Mouse (Mus musculus): ENCODE measurements around the gene Vwa7. TPM values are rescaled to one million over a fixed set of nuclear protein-coding genes. Genes with fewer than 3 reads are reported as not detected.
"Not testable (repeated sequence)": the region's sequence is repeated elsewhere in the genome, so short reads cannot be mapped to it uniquely, and the experiment has no call there.

Gene Vwa7
- polyA plus RNA-seq, 1 experiment from 2014 or later: 0.16 TPM

DNA sequence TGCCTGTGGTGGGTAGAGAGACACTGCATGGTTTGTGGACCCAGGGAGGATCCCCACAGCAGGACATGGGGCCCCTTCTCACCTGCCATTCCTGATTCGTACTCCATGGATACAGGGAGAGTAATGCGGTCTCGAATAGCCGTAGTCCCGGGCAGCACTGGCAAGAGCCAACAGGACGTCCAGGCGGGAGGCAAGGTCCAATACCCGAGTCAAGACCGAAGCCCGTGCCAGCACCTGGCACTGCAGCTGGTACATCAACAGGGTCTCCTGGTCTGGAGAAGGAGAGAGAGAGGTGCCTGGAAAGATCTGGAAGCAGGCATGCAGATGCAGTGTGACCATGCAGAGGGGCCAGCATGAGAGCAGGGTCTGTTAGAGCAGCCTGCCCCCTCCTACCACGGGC lies 14.9 kb downstream of the Vwa7 start:
- H3K4me2 ChIP-seq: no peak overlapping the region
- H3K36me3 ChIP-seq (ENCODE audit: control insufficient read depth, insufficient read depth, low read length): no peaks in the 10 kb centered on the region
- no peaks in the 10 kb centered on the region for H3K27me3 ChIP-seq (replicated peaks; ENCODE audit: control insufficient read depth, insufficient read depth, low read length)
- H3K9me3 ChIP-seq (ENCODE audit: control insufficient read depth, low read length): no peaks in the 10 kb centered on the region
- no peak overlapping the region for H3K9ac ChIP-seq (ENCODE audit: low read depth, low read length)
- H3K4me3 ChIP-seq (ENCODE audit: low read depth, low read length): no peak overlapping the region
- ATAC-seq (replicated peaks; ENCODE audit: low FRiP score) (no peak), DNase-seq (ENCODE audit: low spot score) (no peak)
- H3K4me1 ChIP-seq (replicated peaks; ENCODE audit: control insufficient read depth, insufficient read depth, low read length): peaks cover 28% of the 10 kb centered on the region
- H3K27ac ChIP-seq (ENCODE audit: low read depth, low read length): no peak overlapping the region
- 91% methylated on average over 11 of the region's 11 CpGs for WGBS

DNA sequence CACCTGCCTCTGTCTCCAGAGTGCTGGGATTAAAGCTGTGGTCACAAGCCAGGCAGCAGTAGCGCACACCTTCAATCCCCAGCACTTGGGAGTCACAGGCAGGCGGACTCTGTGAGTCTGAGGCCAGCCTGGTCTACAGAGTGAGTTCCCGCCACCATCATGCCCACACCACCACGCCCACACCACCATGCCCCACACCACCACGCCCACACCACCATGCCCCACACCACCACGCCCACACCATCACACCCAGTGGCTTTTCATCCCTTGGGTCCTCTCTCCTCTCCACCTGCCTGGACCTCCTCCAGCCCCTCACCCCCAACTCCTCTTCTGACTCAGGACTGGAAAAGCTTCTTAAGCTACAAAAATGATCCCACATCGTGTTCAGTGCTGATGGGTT lies 15.5 kb downstream of the Vwa7 start:
- H3K9ac ChIP-seq (ENCODE audit: low read depth, low read length): no peak overlapping the region

DNA sequence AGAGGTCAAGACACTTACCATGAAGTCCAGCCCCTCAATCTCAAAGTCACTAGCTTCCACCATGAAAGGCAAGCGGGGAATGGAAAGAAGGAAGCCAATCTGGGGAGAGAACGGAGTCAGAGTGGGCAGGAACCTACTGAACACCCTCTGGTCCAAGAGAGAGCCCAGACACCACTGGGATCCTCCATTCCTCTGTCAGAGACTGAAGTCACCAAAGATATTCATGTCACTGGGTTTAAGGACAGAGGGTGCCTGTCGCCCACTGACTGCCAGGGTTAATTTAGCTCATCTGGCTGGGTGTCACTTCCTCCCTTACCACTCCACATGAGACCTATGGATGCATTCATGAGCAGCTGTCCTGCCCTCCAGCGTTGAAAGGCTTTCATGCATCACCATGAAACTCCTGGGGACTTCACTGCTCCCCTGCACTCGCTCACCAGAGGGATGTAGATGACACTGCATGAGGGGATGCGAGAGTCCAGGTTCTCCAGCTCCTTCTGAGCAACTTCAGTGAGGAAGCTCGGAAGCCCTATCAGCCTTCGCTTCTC lies 16.0 kb downstream of the Vwa7 start:
- no peak overlapping the region for H3K4me3 ChIP-seq (ENCODE audit: low read depth, low read length)
- peaks cover 21% of the 10 kb centered on the region for H3K4me1 ChIP-seq (replicated peaks; ENCODE audit: control insufficient read depth, insufficient read depth, low read length)
- no peaks in the 10 kb centered on the region for H3K27me3 ChIP-seq (replicated peaks; ENCODE audit: control insufficient read depth, insufficient read depth, low read length)
- no peak overlapping the region for H3K9ac ChIP-seq (ENCODE audit: low read depth, low read length)
- no peak overlapping the region for H3K27ac ChIP-seq (ENCODE audit: low read depth, low read length)
- H3K36me3 ChIP-seq (ENCODE audit: control insufficient read depth, insufficient read depth, low read length): no peaks in the 10 kb centered on the region
- H3K4me2 ChIP-seq: no peak overlapping the region
- no peaks in the 10 kb centered on the region for H3K9me3 ChIP-seq (ENCODE audit: control insufficient read depth, low read length)
- no peak for DNase-seq (ENCODE audit: low spot score)
- ATAC-seq (replicated peaks; ENCODE audit: low FRiP score): no peak
- WGBS: 70% methylated on average over 8 of the region's 8 CpGs

More for the DNA sequence above, 15.5 kb downstream of the Vwa7 start:
- Histone ChIP-seq H3K4me3 (ENCODE audit: low read depth, low read length) (no peak overlapping the region), H3K27ac (ENCODE audit: low read depth, low read length) (no peak overlapping the region), H3K27me3 (replicated peaks; ENCODE audit: control insufficient read depth, insufficient read depth, low read length) (no peaks in the 10 kb centered on the region), H3K4me2 (no peak overlapping the region), H3K4me1 (replicated peaks; ENCODE audit: control insufficient read depth, insufficient read depth, low read length) (peaks cover 24% of the 10 kb centered on the region), H3K9me3 (ENCODE audit: control insufficient read depth, low read length) (no peaks in the 10 kb centered on the region), H3K36me3 (ENCODE audit: control insufficient read depth, insufficient read depth, low read length) (no peaks in the 10 kb centered on the region)
- ATAC-seq (replicated peaks; ENCODE audit: low FRiP score): no peak; the same call in 1 of the 2 replicates
- 74% methylated on average over 7 of the region's 7 CpGs for WGBS
- no peak for DNase-seq (ENCODE audit: low spot score)

DNA sequence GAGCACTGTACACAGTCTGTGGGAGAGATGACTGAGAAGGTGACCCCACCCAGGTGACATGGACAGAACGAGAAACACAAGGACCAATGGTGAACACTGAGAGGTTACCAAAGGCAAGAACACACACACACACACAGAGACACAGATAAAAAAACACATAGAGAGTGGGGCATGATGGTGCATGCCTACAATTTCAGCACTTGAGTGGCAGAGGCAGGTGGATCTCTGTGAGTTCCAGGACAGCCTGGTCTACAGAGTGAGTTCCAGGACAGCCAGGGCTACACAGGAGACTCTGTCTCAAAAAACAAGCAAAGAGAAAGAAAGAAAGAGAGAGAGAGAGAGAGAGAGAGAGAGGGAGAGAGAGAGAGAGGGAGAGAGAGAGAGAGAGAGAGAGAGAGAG lies 17.3 kb downstream of the Vwa7 start:
- H3K4me3 ChIP-seq (ENCODE audit: low read depth, low read length); H3K36me3 ChIP-seq (ENCODE audit: control insufficient read depth, insufficient read depth, low read length); H3K9ac ChIP-seq (ENCODE audit: low read depth, low read length); ATAC-seq (replicated peaks; ENCODE audit: low FRiP score); H3K27ac ChIP-seq (ENCODE audit: low read depth, low read length); H3K27me3 ChIP-seq (replicated peaks; ENCODE audit: control insufficient read depth, insufficient read depth, low read length); DNase-seq (ENCODE audit: low spot score); H3K4me2 ChIP-seq; H3K9me3 ChIP-seq (ENCODE audit: control insufficient read depth, low read length): not testable (repeated sequence)
- WGBS: 71% methylated on average over 1 of the region's 1 CpGs
- peaks cover 11% of the 10 kb centered on the region for H3K4me1 ChIP-seq (replicated peaks; ENCODE audit: control insufficient read depth, insufficient read depth, low read length)

DNA sequence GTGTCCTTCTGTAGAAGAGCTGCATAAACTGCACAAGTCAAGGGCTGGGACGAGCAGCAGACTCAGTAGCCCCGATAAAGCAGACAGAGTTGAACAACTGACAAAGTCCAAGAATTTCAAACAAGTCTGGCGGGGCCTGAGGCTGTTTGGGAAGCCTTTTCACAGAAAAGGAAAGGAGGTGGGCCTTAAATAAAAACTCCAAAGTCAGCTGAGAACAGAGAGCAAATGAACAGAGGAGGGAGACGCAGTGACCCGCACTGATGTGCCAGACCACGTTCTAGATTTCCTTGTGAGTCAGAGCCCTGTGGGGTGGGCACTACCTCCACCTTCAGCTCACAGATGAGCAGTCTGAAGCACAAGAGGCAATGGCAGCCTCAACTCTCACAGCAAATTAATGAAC lies 18.5 kb downstream of the Vwa7 start:
- no peaks in the 10 kb centered on the region for H3K27me3 ChIP-seq (replicated peaks; ENCODE audit: control insufficient read depth, insufficient read depth, low read length)
- DNase-seq (ENCODE audit: low spot score): no peak

DNA sequence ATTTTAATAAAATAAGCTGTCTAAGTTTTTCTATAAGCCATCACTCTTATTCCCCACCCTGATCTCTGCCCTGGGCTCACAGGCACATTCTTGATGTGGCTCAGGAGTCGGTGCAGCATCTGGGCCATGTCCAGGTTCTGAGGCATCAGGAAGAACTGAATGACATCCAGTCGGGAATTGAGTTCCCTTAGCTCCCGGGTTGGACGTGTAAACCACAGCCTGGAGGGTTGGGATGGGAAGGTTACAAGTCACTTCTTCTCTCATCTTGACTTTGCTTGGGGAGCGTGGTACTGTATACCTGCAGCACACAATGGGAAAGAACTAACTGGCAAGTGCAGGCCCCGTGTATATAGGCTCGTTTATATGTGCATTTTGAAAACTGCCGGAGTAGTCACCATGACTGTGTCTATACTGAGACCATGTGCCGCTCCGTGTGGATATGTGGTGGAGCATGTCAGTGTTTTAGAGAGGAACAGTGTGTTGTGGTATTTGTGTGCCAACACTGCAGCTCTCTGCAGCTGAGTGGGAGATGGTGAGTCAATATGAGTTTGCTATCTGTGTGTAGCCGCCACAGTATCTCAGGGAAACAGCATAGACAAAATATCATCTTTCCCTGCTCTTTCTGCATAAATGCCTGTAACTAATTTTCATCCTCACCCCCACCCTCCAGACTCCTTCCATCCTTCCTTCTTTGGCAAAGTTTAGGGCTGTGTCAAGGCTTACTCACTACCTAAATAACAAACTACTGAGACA lies 22.9 kb downstream of the Vwa7 start:
- DNase-seq (ENCODE audit: low spot score): no peak

More for the DNA sequence above, 18.5 kb downstream of the Vwa7 start:
- Histone ChIP-seq H3K4me2 (no peak overlapping the region), H3K9me3 (ENCODE audit: control insufficient read depth, low read length) (no peaks in the 10 kb centered on the region), H3K36me3 (ENCODE audit: control insufficient read depth, insufficient read depth, low read length) (no peaks in the 10 kb centered on the region), H3K9ac (ENCODE audit: low read depth, low read length) (no peak overlapping the region), H3K27ac (ENCODE audit: low read depth, low read length) (no peak overlapping the region; the same call in 1 of the 2 replicates), H3K4me1 (replicated peaks; ENCODE audit: control insufficient read depth, insufficient read depth, low read length) (peaks cover 5% of the 10 kb centered on the region), H3K4me3 (ENCODE audit: low read depth, low read length) (no peak overlapping the region)
- 68% methylated on average over 6 of the region's 6 CpGs for WGBS
- ATAC-seq (replicated peaks; ENCODE audit: low FRiP score): no peak

DNA sequence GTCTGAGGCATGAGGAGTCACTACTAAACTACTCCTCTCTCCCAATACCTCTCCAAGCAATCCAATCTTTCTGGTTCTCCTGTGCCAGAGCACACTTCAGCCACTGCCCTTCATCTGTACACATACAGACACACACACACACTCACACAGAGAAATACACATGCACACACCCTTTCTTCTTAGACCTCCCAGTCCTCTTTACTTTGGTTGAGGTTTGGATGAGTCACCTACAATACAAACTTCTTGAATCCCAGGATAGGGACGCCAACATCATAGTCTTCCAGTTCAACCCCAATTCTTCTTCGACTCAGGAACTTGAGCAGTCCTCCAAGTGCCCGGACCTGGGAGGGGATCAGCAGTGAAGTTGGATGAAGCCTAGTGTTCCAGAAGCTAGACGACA lies 27.4 kb downstream of the Vwa7 start:
- Histone ChIP-seq H3K36me3 (ENCODE audit: control insufficient read depth, insufficient read depth, low read length) (no peaks in the 10 kb centered on the region), H3K4me2 (peak overlapping the region; percentile 11; the same call in 1 of the 2 replicates), H3K9ac (ENCODE audit: low read depth, low read length) (no peak overlapping the region), H3K4me1 (replicated peaks; ENCODE audit: control insufficient read depth, insufficient read depth, low read length) (peaks cover 51% of the 10 kb centered on the region), H3K4me3 (ENCODE audit: low read depth, low read length) (no peak overlapping the region), H3K9me3 (ENCODE audit: control insufficient read depth, low read length) (no peaks in the 10 kb centered on the region), H3K27ac (ENCODE audit: low read depth, low read length) (peak overlapping the region; percentile 58; the same call in 1 of the 2 replicates), H3K27me3 (replicated peaks; ENCODE audit: control insufficient read depth, insufficient read depth, low read length) (no peaks in the 10 kb centered on the region)
- DNase-seq (ENCODE audit: low spot score): no peak
- WGBS: 83% methylated on average over 4 of the region's 4 CpGs
- no peak for ATAC-seq (replicated peaks; ENCODE audit: low FRiP score)

More for the DNA sequence above, 22.9 kb downstream of the Vwa7 start:
- 81% methylated on average over 11 of the region's 11 CpGs for WGBS
- Histone ChIP-seq H3K9ac (ENCODE audit: low read depth, low read length) (no peak overlapping the region), H3K27me3 (replicated peaks; ENCODE audit: control insufficient read depth, insufficient read depth, low read length) (no peaks in the 10 kb centered on the region), H3K27ac (ENCODE audit: low read depth, low read length) (no peak overlapping the region), H3K9me3 (ENCODE audit: control insufficient read depth, low read length) (no peaks in the 10 kb centered on the region), H3K4me2 (no peak overlapping the region), H3K36me3 (ENCODE audit: control insufficient read depth, insufficient read depth, low read length) (no peaks in the 10 kb centered on the region), H3K4me3 (ENCODE audit: low read depth, low read length) (no peak overlapping the region), H3K4me1 (replicated peaks; ENCODE audit: control insufficient read depth, insufficient read depth, low read length) (peaks cover 18% of the 10 kb centered on the region)
- ATAC-seq (replicated peaks; ENCODE audit: low FRiP score): no peak

DNA sequence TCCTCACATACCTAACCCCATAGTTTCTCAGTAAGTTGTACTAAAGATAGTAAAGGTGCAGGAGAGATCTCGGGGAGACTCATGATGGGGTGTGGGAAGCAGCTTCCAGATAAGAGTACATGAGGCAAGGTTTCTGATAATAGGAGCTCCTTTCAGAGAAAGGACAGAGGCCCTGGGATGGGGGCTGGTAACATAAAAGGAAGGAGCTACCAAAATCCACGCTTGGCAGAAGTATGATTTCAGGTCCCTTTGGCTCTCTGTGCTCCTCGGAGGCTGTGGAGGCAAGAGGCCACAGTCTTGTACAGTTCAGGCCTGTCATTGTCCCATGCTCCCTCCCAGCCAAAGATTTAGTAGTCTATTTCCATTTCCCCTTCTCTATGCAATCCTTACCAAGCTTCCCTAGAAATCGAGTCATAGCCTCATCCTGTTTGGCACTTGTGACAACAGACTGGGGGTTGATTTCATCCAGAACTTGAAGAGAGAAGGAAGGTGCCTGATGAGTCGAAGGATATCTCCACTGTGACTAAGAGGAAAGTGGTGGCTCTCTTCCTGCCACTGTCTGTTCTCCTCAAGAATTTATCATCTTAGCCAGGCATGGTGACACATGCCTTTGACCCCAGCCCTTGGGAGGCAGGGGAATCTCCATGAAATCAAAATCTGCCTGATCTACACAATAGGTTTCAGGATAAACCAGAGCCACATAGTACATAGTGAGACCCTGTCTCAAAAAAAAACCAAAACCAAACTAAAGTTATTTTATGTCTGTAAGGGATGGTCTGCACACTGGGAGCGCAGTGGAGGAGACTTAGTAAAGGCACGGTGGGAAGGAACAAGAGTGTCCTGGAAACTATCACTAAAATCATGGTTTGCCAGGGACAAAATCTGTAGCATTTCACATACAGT lies 28.8 kb downstream of the Vwa7 start:
- 41% methylated on average over 7 of the region's 7 CpGs for WGBS
- peak overlapping the region; percentile 96 for H3K27ac ChIP-seq (ENCODE audit: low read depth, low read length)
- DNase-seq (ENCODE audit: low spot score) (no peak), ATAC-seq (replicated peaks; ENCODE audit: low FRiP score) (peak; percentile 38)
- peak overlapping the region; percentile 93 for H3K9ac ChIP-seq (ENCODE audit: low read depth, low read length)
- no peaks in the 10 kb centered on the region for H3K36me3 ChIP-seq (ENCODE audit: control insufficient read depth, insufficient read depth, low read length)
- H3K4me2 ChIP-seq: peak overlapping the region; percentile 99
- H3K4me1 ChIP-seq (replicated peaks; ENCODE audit: control insufficient read depth, insufficient read depth, low read length): peaks cover 58% of the 10 kb centered on the region
- peak overlapping the region; percentile 72 for H3K4me3 ChIP-seq (ENCODE audit: low read depth, low read length)
- no peaks in the 10 kb centered on the region for H3K27me3 ChIP-seq (replicated peaks; ENCODE audit: control insufficient read depth, insufficient read depth, low read length)
- no peaks in the 10 kb centered on the region for H3K9me3 ChIP-seq (ENCODE audit: control insufficient read depth, low read length)

All from liver, embryonic 11.5 days (tissue).